Mouse (Mus musculus): Measurements from ENCODE around the gene Hoxd12.

Gene Hoxd12

DNA sequence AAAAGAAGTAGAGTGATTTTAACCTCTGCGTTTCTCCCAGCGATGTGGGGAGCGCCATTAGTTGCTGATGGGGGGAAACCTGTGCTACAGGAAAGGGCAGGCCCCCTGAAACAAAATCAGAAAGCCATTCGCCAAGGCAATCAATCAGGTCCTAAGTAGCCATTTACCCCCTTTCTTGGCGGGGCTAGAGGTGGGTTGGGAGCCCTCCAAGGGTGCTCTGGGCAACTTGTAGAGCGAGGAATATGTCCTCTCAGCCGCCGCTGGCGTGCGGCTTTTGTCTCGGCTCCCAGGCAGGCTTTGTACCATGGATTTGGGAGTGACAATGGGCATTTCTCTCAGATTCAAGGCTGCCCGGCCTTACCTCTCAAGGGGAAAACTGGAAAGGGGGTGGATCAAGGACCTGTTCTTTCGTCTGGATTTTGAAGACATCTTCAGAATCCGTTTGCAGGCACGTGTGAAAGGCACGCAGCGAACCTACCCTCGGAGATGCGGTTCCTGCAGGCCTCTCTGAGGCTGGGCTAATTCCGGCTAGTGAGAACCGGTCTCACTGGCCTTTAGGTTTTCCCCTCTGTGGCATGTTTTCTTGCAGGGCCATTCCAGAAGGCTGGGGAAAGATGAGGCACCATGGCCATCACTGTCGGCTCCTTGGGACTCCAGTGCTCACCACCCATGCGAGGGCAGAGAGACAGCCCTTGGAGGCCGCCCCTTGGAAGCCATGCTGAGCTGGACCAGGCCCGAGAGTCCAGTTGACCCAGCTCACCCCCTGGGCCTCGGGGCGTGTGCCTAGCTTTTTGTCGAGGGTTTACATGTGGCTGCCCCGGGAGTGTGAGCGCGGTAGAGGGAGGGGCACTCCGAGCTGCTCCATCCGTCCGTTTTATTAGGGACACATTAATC lies 21.9 kb downstream of the Hoxd12 start:
- DNase-seq: no peak

DNA sequence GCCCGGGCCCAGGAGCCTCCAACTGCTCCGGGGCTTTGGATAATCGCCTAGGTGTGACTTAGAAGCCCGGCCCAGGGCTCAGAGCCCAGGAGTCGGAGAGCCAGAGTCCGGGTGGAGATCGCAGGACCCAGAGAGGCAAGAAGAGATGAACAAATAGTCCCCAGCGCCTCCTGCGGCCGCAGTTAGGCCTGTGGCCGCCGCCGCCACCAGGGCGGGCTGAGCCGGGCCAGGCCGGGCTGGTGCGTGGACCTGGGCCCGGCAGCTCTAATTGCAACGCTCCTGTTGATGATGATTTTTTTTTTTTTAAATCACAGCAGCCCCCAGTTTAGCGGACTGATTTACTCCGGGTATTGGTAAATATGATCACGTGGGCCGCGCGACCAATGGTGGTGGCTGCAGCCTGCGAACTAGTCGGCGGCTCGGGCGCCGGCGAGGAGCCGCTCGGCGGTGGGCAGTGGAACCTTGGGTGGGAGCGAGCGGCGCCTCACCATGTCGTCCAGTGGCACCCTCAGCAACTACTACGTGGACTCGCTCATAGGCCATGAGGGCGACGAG lies 22.8 kb downstream of the Hoxd12 start, which contains the start of gene Hoxd9:
Gene Hoxd9 (plus strand): TSS at position 161 of the 555 bp plus-strand sequence.
- no peak for DNase-seq

DNA sequence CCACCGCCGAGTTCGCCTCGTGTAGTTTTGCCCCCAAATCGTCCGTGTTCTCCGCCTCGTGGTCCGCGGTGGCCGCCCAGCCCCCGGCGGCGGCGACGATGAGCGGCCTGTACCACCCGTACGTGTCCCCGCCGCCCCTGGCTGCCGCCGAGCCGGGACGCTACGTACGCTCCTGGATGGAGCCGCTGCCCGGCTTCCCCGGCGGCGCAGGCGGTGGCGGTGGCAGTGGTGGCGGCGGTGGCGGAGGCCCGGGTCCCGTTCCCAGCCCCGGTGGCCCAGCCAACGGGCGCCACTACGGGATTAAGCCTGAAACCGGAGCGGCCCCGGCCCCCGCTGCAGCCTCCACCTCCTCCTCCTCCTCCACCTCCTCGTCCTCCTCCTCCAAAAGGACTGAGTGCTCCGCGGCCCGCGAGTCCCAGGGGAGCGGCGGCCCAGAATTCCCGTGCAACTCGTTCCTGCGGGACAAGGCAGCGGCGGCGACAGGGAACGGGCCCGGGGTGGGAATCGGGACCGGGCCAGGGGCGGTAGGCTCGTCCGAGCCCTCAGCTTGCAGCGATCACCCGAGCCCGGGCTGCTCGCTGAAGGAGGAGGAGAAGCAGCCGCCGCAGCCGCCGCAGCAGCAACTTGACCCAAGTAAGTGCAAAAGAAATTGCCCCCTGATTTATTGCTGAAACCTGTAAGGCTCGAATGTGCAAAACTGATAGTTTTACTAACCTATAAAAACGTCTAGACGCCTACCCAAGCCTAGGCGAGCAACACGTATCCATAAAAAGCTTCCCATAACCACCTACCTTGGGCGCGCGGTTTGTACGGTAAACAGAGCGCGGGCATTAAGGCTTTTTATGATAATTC lies 23.6 kb downstream of the Hoxd12 start:
- DNase-seq: no peak

DNA sequence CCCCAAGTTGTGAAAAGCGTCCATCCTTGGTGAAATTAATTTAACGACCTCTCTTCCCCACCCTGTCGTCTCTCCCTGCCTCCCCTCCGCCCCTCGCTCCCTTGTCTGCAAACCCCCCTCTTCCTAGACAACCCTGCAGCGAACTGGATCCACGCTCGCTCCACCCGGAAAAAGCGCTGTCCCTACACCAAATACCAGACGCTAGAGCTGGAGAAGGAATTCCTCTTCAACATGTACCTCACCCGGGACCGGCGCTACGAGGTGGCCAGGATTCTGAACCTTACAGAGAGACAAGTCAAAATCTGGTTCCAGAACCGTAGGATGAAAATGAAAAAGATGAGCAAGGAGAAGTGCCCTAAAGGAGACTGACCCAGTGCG lies 24.2 kb downstream of the Hoxd12 start:
- no peak for DNase-seq

DNA sequence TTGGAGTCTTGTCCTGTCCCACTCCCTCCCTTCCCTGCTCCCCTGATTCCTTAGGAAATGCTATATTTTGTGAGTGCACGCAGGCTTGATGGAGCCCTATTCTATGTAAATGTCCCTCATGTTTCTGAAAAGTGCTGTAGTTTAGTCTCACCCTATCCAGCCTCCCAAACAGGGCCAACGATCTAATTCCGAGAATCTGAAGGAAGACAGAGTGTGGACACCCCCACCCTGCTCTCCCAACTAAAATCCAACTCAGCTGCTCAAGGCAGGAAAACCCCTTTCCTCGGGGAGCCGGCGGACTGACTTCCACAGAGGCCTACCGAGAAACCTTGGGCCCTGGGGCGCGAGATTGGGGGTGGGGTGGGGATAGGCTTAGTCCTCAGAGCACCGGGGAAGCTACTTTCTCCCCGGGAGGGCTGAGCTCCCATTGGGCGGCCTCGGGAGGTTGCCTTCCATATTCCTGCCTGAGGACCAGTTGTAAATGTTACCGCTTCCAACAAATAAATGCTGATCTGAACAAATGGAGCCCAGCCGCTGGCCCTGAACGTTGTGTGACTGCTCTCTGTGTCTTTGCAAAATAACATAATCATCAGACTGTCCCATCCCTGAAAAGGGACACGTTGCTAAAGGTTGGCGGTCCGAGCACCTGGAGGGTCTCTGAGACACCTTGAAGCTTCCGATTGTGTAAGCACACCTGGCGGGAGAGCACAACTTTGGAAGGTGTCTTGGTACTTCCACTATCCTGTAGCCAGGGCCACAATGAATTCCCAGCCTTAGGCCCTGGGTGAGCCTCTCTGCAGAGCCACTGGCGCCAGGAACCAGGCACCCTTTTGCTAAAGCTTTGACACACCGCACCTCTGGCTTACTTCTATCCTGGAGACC lies 25.1 kb downstream of the Hoxd12 start:
- DNase-seq: no peak

DNA sequence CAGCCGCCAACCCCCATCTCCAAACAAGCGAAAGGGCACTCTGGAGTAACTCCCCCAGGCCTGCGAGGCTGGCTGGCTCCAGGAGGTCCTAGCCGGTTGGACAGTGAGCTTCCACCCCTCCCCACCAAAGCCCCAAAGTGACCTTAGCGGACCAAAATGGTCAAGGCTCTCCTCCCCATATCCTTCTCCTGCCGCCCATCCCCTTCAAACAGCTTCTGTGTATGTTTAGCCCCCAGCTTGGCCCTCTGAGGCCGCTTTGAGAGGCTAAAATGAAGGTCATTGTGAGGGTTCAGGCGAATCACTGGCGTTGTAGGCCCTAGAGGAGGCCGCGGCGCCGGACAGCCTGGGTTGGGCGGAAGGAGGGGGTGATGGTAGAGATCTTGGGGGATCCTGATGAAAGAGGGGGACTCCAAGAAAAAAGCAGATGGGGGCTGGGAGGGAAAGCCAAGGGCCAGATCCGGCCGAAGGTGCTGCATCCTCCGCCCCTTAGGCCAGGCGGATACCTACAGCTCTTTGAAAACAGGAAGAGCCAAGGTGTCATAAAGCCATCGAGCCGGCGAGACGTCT lies 25.8 kb downstream of the Hoxd12 start:
- DNase-seq: no peak

DNA sequence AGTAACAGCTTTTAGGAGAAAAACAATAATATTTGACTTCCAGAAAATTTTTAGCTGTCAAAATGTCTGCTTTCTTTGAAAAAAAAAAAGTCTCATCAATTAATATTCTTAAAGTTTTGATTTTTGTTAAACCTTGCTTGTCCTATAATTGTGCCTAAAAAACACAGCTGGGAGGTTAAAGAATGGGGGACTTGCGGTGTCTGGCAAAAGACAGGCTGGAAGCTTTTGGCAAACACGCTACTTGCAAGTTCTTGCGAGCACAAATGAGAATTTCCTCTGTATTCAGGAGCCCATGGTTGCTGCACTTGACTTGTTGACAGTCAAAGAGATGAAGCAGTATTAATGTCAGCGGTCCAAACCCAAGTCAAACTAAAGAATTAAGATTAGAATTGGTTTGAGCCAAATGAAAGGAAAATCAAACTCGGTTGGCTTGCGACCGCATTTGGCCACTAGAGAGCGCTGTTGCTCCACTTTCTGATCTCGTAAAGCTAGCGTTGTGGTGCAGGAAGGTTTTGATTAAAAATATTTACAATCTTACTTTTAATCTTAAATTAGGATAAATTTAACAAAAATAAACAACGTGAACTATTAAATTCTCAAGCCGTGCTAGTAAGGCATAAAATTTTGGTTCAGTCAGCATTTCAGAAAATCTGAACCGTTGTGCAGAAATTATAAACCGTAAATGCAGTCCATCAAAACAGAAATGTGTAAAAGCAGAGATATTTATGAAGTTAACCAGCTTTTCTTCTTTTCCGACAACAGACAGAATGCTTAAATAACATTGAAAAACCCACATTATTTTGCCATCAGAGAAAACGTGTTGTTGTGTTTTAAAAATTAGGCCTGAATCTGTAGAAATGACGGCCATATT lies 27.4 kb downstream of the Hoxd12 start:
- peak; percentile 55 to 70 for DNase-seq

DNA sequence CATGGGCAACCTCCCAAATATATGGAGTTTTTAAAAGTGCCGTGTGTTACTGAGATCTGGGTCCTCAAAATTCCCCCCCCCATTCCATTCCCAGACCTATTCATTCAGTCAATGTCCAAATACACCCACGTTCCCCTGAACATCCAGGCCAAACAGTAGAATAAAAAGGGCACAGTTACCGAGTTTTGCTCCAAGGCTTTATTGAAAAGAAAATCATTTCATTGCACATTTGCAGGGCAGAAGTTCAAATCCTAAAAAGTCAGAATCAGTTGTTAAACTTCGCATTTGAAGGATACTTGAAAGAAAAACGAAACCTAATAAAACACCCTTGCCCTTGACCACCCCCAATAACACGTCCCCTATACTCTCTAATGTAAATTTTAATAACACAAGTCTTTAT lies 28.0 kb downstream of the Hoxd12 start:
- no peak for DNase-seq

DNA sequence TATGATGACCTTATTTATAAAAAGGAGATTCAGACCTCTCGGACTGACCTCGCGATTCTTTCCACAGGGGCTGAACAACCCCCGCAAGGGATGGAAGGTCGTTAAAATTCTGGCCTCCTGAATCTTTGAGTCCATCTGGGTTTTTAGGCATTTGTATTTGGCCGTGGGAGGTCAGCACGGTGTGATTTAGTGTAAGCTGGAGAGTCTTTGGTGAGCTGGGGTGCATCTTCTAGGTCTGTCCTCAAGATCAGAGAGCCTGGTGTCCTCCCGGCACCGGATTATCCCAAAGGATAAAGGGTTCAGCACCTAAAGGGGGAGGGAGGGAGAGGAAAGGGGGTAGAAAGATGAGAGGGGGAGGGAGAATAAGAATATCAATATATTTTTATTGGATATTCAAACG lies 28.5 kb downstream of the Hoxd12 start:
- no peak for DNase-seq

DNA sequence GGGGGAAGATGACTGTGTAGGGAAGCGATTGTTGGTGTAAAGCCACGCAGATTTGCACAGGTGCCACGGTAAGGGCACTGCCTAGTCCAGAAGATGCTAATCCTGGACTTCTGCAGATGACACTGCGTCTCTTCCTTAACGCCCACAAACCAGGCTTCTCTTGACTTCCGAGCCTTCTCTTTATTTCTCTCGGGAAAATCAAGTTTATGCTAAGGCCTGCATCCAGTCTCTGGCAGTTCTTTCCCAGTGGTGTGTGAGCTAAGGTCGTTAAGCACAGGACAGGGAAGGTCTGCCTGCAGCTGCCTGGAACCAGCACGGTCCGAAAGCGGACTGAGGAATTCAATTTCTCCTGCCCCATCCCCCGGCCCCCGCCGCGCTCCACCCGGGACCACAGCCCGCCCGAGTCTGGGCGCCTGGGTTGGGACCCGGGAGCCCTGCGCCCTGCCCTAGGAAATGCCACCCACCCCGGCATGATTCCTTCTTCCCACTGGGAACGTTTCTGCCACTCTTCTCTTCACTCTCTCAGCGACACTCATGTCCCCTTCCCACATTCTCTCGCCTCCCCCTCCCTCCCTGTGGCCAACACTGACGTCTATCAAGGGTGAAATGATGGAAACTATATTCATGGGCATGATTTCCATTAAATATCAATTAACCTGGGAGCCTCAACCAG lies 29.0 kb downstream of the Hoxd12 start:
- no peak for DNase-seq

DNA sequence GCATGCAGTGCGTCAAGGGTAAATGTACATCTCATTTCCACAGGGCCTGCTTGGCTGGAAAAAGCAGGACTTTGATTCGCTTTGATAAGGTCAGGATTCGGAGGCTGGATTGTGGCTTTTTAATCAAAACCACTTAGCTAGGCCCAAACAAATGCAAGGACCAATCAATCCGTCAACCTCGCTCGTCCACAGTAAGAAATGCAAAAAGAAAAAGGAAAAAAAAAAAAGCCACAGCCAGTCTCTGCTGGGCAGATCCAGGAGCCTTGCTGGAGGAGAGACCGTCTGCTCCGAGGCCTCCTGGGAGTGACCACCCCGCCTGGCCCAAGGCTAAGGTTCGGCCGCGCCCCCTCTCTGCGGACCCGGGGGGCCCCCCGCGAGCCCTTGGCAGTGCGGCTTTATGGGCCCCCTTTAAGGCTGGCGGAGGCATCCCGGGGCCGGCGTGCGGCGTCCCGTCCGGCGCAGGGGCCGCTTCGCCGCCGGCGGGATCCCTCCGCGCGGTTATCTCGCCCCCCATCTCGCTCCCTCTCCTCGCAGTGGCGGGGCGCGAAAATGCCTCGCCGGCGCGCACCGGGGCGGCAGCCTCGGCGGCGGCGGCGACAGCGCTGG lies 29.7 kb downstream of the Hoxd12 start, which contains the start of gene Hoxd8:
Gene Hoxd8 (plus strand): TSS at position 223 of the 606 bp plus-strand sequence.
- DNase-seq: no peak

DNA sequence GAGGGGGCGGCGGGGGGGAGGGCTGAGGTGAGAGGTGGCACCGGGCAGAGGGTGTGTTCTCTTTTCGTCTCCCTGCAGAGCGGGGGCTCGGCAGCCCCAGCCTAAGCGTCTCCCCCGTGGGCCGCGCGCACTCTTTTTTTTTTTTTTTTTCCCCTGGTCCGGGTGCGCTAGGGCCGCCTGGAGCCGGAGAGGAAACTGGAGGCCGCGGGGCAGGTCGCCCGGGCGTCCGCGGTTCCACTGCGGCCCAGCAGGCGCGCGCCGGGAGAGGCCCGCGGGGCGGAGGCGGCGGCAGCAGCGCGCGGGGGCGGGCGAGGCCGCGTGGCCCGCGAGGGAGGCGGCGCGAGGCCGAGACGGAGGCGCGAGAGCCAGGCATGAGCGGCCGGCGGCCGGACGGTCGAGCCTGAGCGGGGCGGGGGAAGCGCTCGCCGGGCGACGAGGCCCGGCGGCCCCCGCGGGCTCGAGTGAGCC lies 30.2 kb downstream of the Hoxd12 start:
- DNase-seq: no peak

DNA sequence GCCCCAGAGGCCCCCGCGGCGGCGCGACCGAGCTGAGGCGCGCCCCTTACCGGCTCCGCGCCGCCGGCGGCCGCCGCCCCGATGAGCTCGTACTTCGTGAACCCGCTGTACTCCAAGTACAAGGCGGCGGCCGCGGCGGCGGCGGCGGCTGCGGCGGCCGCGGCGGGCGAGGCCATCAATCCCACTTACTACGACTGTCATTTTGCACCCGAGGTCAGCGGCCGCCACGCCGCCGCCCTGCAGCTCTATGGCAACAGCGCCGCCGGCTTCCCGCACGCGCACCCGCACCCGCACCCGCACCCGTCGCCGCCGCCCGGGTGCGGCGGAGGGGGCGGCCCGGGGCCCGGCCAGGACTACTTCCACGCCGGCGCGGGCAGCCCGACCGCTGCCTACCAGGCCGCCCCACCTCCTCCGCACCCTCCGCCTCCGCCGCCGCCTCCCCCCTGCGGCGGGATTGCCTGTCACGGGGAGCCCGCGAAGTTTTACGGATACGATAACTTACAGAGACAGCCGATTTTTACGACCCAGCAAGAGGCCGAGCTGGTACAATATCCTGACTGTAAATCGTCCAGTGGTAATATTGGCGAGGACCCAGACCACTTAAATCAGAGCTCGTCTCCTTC lies 30.8 kb downstream of the Hoxd12 start:
- no peak for DNase-seq

DNA sequence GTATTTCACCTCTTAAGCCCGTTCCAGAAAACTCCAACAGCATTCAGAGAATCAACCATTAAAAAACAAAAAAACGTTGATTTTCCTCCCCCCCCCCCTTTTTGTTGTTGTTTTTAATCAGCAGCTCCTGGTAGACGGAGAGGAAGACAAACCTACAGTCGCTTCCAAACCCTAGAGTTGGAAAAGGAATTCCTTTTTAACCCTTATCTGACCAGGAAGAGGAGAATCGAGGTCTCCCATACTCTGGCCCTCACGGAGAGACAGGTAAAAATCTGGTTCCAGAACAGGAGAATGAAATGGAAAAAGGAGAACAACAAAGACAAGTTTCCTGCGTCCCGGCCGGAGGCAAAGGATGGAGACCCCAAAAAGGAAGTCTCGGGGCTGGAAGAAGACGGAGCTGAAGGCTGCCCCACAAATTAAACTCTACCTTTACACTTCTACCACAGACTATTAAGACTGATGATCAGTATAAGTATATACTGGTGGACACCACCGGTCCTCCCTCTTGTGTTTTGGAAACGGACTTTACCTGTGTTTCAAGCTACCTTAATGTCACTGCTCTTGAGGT lies 31.7 kb downstream of the Hoxd12 start:
- no peak for DNase-seq

DNA sequence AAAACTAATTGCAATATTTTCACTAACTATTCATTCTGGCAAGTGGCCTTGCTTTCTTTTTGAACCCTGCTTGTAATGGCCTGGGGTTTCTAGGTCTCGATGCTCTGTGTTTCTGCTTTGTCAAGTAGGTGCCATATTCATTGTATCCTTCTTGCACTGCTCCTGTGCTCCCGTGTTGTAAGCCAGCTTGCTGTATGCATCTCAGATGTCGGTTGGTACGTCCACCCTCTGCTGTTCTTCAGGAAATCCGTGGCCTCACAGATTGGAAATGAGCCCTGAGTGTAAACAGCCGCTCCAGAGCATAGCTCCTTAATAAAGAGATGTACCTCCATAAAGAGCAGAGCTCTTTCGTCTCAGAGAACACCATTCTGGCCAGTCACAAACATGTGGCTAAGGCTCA lies 32.8 kb downstream of the Hoxd12 start:
- no peak for DNase-seq

DNA sequence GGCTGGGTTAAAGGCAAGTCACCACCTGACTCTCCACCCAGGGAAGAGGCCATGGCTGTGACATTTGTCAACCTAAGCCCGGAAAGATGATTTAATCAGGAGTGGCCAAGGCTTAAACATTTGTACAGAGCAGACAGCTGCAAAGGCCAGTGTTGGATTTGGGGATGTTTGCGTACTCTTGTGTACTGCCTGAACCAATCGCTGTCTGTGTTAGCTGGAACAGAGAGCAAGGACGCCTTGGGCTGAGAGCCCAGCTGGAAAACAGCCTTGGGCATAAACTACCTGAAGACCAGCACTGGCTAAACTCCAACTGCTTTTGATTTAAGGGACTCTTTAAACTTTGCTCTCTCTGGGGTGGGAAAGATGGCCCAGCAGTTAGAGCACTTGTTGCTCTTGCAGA lies 33.9 kb downstream of the Hoxd12 start:
- no peak for DNase-seq

DNA sequence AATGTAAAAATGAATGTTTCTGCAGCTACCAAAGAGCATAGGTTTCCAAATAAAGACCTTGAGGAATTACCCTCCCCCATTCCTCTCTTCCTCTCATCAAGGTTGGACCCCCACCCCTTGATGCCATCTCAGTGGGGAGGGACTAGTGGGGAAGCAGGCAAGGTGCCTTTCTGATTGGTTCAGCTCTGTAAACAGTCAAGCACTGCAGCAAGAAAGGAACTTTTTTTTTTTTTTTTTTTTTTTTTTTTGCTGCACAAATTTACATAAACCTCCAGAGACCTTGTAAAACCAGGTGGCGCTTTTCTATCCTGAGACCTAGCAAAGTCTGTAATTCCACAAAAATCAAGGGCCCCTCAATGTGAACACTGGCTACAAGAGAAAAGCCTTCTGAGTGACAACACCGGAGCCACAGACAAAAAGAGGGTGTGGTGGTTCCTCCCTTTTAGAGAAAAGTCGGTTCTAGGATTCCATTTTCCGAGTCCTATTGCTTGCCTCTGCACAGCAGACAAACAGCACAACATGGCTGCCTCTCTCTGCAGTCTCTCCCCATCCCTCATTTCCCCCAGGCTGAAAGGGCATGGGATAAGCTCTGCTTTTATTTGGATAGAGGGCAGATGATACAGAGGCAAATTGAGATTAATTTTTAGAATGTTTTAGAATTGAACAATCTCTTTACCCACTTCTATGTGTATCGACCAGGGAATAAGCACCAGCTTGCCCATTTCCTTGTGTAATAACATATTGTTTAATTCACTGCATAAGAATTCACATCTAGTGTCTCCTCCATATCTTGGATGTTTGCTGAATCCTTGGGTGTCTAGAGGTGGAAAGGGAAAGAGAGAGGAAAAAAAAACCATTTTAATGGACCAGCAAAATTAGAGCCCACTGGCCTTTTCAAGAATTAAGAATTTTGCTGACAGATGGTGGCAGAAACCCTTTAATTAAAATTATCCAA lies 34.9 kb downstream of the Hoxd12 start:
- DNase-seq: no peak
